Mouse (Mus musculus) small intestine, adult 2 months (tissue): ENCODE results near the gene Slc26a11. TPM values are rescaled to one million over a fixed set of nuclear protein-coding genes. Genes with fewer than 3 reads are reported as not detected.
A peak's percentile ranks its signal among the peaks of the same experiment; 100 is the strongest.

ENCODE experiments used
- H3K27ac ChIP-seq: fragments of 200-500 bp; 2 replicates; pipeline ENCODE4 v1.5.1; 2012; ENCODE audit warnings: low read depth, low read length, control low read depth, inconsistent platforms; ENCODE audit not compliant: insufficient read depth
- H3K27me3 ChIP-seq: fragments of 200-500 bp; 2 replicates; pipeline ENCODE4 v1.6.1; 2012; ENCODE audit warnings: mild to moderate bottlenecking, moderate library complexity, low read length, inconsistent platforms; ENCODE audit not compliant: control insufficient read depth, insufficient read depth
- H3K36me3 ChIP-seq: fragments of 200-500 bp; 2 replicates; pipeline ENCODE4 v1.6.1; 2012; ENCODE audit warnings: mild to moderate bottlenecking, low read length, control low read depth, inconsistent platforms; ENCODE audit not compliant: control insufficient read depth, insufficient read depth
- H3K4me1 ChIP-seq: fragments of 200-500 bp; 2 replicates; pipeline ENCODE4 v1.6.1; 2012; ENCODE audit warnings: low read length, inconsistent platforms, mixed read lengths; ENCODE audit not compliant: control insufficient read depth, insufficient read depth, insufficient read length
- H3K4me3 ChIP-seq: fragments of 200-500 bp; 2 replicates; pipeline ENCODE4 v1.5.1; 2012; ENCODE audit warnings: low read depth, mild to moderate bottlenecking, control low read depth, inconsistent platforms, low read length, moderate library complexity
- CTCF ChIP-seq: fragments of 200-500 bp; IDR thresholded peaks from 2 replicates; pipeline ENCODE4 v1.5.1; 2012; ENCODE audit warnings: low read depth, mild to moderate bottlenecking, control low read depth, inconsistent platforms, low read length, moderate library complexity, mixed read lengths; ENCODE audit not compliant: insufficient replicate concordance, insufficient read length; ENCODE audit errors: extremely low read depth
- POLR2A ChIP-seq: fragments of 200-500 bp; IDR thresholded peaks from 2 replicates; pipeline ENCODE4 v1.6.1; 2012; ENCODE audit warnings: low read depth, mild to moderate bottlenecking, control low read depth, inconsistent platforms, low read length, moderate library complexity
- WGBS: fragments of 180-500 bp; shearing (Covaris S2); methylation state at CpG from one replicate; pipeline ENCODE4 v1.1.7; 2018; 5-methylcytosine and 5-hydroxymethylcytosine counted together
- polyA plus RNA-seq: library from polyadenylated mRNA; depleted of rRNA; stranded (reverse); fragments of >200 nt; gene quantifications from 2 replicates; pipeline ENCODE4 v1.2.3, GENCODE M21; 2012

Gene Slc26a11
- polyA plus RNA-seq, 1 experiment = 17.3 TPM

DNA sequence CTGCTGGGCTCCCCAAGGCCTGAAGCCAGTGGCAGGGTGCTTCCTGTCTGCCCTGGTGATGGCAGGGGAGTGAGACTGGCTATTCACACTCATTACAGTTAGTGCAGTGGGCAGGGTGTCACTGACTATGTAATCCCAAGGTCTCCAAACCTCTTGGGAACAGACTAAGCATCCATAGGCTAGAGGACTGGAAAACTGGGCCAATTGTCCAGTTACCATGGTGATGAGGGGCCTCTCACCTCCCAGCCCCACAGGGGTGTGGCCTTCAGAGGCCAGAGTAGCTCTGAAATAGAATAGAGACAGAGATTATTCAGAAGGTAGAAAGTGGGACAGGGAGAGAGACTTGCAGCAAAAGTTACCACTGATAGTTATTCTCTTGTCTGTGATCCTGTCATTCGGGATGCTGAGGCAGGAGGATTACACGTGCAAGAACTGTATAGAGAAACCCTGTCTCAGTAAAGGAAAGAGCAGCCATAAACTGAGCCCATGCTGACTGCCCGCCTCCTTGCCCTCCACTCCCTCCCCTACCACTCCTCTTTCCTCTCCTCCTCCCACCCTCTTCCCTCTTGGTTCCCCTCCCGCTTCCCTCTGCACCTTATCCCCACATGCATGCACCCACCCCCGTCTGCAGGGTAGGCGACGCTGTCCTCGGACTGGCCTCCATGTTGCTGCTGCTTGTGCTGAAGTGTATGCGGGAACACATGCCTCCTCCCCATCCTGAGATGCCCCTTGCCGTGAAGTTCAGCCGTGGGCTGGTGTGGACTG is 7.6 kb downstream of the Slc26a11 start:
- Histone ChIP-seq H3K4me1 (no peaks in the 10 kb centered on the region), H3K36me3 (peaks cover 7% of the 10 kb centered on the region; the same call in 1 of the 2 replicates), H3K4me3 (no peak overlapping the region), H3K27ac (no peak overlapping the region), H3K27me3 (no peaks in the 10 kb centered on the region)
- TF ChIP-seq POLR2A (no peak), CTCF (no peak)
- WGBS = 47% methylated on average over 11 of the region's 11 CpGs

DNA sequence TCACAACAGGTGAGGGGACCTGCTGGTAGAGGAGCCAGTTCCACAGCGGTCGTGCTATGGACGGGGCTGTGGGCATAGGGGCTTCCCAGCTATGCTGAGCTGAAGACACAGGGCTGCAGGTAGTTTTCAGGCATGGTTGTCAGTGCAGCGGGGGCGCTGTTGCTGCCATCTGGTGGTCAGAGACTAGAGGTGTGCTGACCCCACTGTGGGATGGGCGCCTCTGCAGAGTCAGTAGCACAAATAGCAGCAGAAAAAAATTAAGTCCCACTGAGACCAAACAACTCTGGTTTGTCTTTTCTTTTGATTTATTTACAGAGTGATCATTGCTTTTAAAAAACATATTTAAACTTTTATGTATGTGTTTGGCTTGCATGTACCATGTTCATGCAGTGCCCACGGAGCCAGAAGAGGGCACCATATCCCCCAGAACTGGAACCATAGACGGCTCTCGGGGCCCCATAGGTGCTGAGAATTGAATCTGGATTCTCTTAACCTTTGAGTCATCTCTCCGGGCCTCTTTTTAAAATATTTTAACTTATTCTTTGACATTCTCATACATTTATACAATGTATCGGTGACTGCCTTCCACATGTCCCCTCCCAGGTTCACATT is 8.3 kb downstream of the Slc26a11 start:
- H3K27me3 ChIP-seq = no peaks in the 10 kb centered on the region
- 26% methylated on average over 11 of the region's 11 CpGs for WGBS
- H3K4me3 ChIP-seq = no peak overlapping the region
- TF ChIP-seq CTCF (peak; percentile 99), POLR2A (no peak)
- peaks cover 7% of the 10 kb centered on the region; the same call in 1 of the 2 replicates for H3K36me3 ChIP-seq
- no peak overlapping the region for H3K27ac ChIP-seq
- no peaks in the 10 kb centered on the region for H3K4me1 ChIP-seq

DNA sequence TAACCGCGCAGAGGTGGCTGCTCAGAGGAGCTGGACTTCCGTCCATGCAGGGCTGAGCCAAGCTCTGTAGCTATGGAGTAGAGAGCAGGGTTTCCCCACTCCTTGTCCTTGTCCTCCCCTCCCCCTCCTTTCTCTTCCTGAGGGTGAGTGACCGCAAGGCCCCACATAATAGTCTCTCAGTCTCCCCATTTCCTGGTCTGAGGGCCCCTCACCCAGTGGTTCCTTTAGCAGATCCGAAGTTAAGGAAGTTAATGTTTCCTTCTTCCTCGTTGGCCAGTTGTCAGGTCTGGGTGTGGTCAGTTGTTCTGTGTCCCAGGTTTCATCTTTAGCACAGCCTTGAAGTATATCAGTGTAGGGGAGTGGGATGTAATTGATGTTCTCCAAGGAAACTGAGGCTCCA is 20.1 kb downstream of the Slc26a11 start:
- peaks cover 3% of the 10 kb centered on the region for H3K36me3 ChIP-seq
- 46% methylated on average over 6 of the region's 6 CpGs for WGBS
- no peaks in the 10 kb centered on the region for H3K27me3 ChIP-seq
- no peak for TF ChIP-seq CTCF
- H3K4me1 ChIP-seq = peaks cover 11% of the 10 kb centered on the region
- no peak overlapping the region for H3K4me3 ChIP-seq
- peak overlapping the region; percentile 16; the same call in 1 of the 2 replicates for H3K27ac ChIP-seq

DNA sequence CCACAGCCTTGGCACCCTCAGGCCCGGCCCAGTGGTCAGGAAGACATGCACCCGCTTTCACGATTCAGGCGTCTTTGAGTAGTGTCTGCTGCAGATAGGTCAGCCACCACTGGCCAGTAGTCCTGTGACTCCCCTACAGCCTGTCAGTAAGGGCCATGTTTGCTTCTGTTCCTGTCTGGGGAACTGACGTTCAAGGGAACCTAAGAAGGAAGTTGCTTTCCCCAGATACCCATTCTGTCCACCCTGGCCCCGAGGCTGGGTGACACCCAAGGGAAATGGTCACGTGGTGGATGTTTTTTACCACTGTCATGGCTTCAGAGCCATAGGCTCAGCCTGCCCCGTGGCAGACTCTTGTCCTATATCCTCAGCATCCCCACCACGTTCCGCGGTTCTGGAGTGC is 22.0 kb downstream of the Slc26a11 start:
- no peaks in the 10 kb centered on the region for H3K27me3 ChIP-seq
- H3K36me3 ChIP-seq = peaks cover 3% of the 10 kb centered on the region
- H3K4me1 ChIP-seq = peaks cover 11% of the 10 kb centered on the region
- WGBS = 92% methylated on average over 11 of the region's 11 CpGs
- no peak for TF ChIP-seq POLR2A
- no peak for TF ChIP-seq CTCF
- H3K27ac ChIP-seq = no peak overlapping the region
- no peak overlapping the region for H3K4me3 ChIP-seq

DNA sequence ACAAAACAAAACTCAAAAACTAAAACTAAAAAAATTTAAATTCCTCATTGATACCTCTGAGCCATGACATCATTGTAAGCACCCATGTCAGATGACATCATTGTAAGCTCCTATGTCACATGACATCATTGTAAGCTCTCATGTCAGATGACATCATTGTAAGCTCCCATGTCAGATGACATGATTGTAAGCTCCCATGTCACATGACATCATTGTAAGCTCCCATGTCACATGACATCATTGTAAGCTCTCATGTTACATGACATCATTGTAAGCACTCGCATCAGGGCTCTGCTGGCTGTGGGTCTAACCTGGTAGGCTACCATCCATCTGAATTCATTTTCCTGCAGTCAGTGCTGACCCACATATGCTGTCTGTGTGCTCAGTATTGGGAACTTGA is 23.2 kb downstream of the Slc26a11 start:
- Histone ChIP-seq H3K4me1 (peaks cover 11% of the 10 kb centered on the region), H3K4me3 (no peak overlapping the region), H3K27ac (no peak overlapping the region), H3K36me3 (peaks cover 3% of the 10 kb centered on the region), H3K27me3 (no peaks in the 10 kb centered on the region)
- WGBS = 97% methylated on average over 1 of the region's 1 CpGs
- no peak for TF ChIP-seq CTCF
- no peak for TF ChIP-seq POLR2A

DNA sequence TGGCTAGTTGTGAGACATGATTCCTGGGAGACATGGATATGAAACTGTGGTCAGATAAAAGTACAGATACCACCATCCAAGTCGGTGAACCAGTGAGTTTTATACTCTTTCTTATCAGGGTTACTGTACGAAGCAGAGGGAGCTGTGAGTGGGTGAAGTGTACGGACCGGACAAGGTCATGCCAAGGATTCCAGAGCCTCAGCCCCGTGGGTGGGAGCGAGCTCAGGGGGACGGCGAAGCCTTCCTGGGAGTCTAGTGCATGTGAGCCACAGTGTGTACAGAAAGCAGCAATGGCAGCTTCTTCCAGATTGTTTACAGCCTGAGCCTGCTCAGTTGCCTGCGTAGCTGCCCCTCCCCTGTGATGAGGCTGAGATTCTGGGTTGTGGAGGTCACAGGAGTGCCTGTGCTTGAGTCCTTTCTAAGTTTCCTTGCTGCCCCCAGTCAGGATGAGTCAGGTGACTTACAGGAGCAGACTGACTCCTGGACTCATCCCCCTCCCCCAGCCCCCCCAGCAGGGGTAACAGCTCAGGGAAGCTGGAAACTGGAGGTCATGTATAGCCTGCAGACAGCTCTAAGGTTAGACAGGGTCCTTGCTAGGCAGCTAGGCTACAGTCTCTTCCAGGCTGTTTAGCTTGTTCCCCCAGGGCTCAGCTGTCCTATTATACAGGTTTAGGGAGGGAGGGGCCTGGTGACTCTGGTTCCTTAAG is 26.4 kb downstream of the Slc26a11 start:
- peaks cover 3% of the 10 kb centered on the region for H3K36me3 ChIP-seq
- no peak overlapping the region for H3K27ac ChIP-seq
- 73% methylated on average over 9 of the region's 9 CpGs for WGBS
- H3K4me1 ChIP-seq = no peaks in the 10 kb centered on the region
- H3K27me3 ChIP-seq = no peaks in the 10 kb centered on the region
- no peak overlapping the region for H3K4me3 ChIP-seq
- TF ChIP-seq POLR2A = no peak

DNA sequence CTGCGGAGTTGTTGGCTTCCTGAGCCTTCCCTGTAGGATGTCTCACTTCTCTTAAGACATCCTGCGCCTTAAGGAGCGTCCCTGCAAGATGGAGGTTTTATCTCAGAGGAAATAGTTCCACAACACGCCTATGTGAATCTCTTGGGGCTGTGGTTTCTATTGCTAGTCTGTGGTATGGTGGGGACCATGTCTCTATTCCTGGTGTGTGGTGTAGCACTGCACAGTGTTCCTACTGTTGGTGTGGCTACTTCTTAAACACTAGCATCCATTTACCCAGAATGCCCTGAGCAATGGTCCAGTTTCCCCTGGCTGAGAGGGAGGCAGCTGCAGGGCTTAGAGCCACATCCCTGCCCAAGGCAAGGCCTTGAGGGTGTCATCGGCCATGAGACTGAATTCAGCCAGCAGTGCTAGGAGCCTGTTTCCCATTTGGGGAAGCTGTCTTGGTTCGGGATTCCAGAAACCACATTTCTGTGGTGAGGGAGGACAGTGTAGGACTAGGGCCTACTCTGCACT is 27.0 kb downstream of the Slc26a11 start:
- Histone ChIP-seq H3K4me3 (no peak overlapping the region), H3K36me3 (peaks cover 1% of the 10 kb centered on the region; the same call in 1 of the 2 replicates), H3K27me3 (no peaks in the 10 kb centered on the region), H3K4me1 (no peaks in the 10 kb centered on the region), H3K27ac (no peak overlapping the region)
- TF ChIP-seq CTCF = no peak
- no peak for TF ChIP-seq POLR2A
- 80% methylated on average over 6 of the region's 6 CpGs for WGBS
